Mouse (Mus musculus): ENCODE results near the gene Dydc1.

The Dydc1 gene

GRCm38 (mm10) chr14:41100712-41101111 is 28.0 kb downstream of the Dydc1 start:
- no peak for DNase-seq (ENCODE audit: low spot score)

GRCm38 (mm10) chr14:41101242-41101641 is 28.5 kb downstream of the Dydc1 start:
- no peak for DNase-seq (ENCODE audit: low spot score)

- DNase-seq (ENCODE audit: low spot score): no peak
These were observed 29.6 kb downstream of the Dydc1 start for GRCm38 (mm10) chr14:41102269-41102668.

- no peak for DNase-seq (ENCODE audit: low spot score)
These were observed 32.2 kb downstream of the Dydc1 start, which contains the start of gene Mat1a for GRCm38 (mm10) chr14:41104853-41105444. Mat1a (plus strand) TSS chr14:41105035.

DNA sequence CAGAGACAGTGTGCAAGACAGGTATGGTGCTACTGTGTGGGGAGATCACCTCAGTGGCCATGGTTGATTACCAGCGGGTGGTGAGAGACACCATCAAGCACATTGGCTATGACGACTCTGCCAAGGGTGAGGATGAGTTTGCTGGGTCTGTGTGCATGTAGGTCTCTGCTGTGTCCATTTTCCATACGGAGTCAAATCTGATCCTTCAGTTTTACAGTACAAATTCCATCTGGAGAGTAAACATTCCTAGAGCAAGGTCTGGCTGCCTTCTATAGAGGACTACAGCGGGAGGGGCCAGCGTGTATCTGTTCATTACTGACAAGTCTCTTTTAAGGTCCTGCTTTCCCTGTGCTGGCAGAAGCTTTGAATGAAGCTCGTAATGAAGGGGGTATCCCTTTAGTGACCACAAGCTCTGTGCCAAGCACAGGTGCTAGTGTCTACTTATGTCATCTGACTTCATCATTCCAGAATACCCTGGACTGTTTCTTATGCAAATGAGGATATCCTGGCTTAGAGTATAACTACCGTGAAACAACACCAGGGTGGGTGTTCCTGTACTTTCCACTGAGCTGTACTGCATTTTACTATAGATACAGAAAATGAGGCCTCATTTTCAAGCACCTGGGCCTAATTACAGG is 38.4 kb downstream of the Dydc1 start:
- no peak for DNase-seq (ENCODE audit: low spot score)

DNA sequence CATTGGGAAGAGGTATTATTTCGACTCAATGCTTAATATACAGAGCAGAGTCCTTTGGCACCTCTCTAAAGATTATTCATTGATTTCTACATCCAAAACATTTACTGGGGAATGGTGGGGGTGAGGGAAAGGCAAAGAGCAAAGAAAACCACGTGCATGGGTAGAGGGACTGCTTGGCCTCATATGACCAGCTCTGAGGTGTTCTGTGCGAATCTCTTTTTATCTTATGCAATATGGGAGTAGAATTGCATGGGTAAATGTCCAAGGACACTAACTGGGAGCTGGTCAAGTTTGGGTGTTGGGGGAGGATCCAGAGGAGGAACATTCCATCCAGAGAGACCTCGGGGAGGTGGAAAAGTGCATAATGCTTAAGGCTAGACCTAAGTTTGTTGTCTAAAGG is 40.2 kb downstream of the Dydc1 start:
- DNase-seq (ENCODE audit: low spot score): no peak

DNA sequence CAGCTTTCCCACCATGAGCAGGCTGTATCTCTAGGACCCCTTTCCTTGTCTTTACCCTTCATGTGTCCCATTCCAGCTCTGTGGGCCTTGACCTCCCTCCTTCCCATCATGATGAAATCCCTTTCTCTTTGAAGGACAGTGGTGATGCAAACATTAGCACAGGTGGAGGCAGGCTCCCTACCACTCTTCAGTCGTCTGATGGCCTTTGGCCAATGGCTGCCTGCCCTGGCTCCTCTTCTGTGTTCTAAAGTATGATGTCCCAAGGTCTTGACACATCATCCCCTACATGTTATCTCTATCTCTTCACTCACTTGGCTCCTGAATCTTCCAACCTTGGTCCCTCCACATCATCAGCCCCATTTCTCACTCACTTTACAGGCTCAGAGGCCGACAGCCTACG is 43.6 kb downstream of the Dydc1 start:
- no peak for DNase-seq (ENCODE audit: low spot score)

DNA sequence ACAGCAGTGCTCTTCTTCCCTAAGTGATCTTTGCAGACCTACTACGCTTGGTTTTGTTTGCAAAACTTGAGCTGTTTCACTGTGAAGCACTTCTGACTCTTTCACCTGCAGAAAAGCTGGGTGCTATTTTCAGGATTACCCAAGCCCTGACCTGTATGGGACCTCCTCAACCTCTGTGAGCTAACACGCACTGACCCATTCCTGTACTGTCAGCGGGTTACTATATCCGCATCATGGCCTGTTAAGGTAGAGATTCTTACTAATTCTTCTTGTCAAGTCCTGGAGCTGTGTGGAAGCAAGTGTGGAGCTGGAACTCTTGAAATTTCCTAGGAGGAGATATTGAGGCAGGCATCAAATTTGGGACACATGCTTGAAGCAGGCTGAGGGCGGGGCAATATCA is 52.0 kb downstream of the Dydc1 start:
- DNase-seq (ENCODE audit: low spot score): no peak

DNA sequence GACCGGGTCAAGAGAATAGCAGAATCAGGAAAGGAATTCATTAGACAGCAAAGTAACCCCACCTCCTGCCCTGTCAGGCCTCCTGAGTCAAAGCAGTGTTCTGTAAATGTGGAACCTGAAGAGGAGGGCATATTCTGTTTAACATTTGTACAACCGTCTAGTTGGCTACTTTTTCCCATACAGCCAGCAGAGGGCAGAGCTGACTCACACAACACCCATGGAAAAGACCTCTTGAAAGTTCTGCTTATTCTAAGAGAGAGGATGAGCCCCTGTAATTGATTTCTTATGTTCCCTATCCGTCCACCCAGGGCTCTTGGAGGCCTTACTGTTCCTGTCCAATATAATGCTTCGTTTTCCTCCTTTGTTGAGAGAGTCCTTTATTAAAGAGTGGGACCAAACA is 55.3 kb downstream of the Dydc1 start:
- no peak for DNase-seq (ENCODE audit: low spot score)

- DNase-seq (ENCODE audit: low spot score): no peak
These were observed 58.8 kb downstream of the Dydc1 start, which contains the start of gene Sftpa1 for GRCm38 (mm10) chr14:41131540-41131939. Sftpa1 (plus strand) TSS chr14:41131782.

- DNase-seq (ENCODE audit: low spot score): no peak
These were observed 64.3 kb downstream of the Dydc1 start for GRCm38 (mm10) chr14:41137006-41137405.

DNA sequence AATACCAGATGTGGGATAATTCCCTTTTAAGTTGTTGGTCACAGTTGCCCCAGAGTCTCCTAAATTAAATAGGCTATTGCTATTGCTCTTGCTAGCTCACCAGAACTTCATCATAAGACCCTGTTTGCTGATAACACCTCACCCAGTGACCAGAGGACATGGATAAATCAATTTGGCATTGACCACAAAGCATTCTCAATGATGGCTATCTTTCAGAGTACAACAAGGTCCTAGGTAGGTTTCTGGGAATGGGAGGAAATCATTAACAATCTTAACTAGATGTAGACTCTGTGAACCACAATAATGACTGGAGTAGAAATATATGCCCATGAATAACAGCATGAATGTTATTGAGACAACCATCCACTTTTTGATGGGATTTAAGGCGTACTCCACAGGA is 68.0 kb downstream of the Dydc1 start:
- no peak for DNase-seq (ENCODE audit: low spot score)

Data from adipocyte (in vitro differentiated cells).